Mouse (Mus musculus) lung, embryonic 14.5 days (tissue): ENCODE data around the gene Btn2a2. TPM values are rescaled to one million over a fixed set of nuclear protein-coding genes. Genes with fewer than 3 reads are reported as not detected.

Experiments
- ATAC-seq: fragments of 200-750 bp; cut with Nextera tagmentation; 2 replicates; pipeline ENCODE4 v1.8.0; 2017; ENCODE audit warnings: mild to moderate bottlenecking, moderate TSS enrichment, moderate library complexity; ENCODE audit not compliant: insufficient read depth
- DNase-seq: peaks from one replicate; pipeline ENCODE4 v3.0.0-alpha.2; 2015
- H3K27ac ChIP-seq: fragments of 300-500 bp; sonication (generic); 2 replicates; pipeline ENCODE4 v1.5.1; 2014; ENCODE audit warnings: low read depth, mild to moderate bottlenecking, moderate library complexity
- H3K27me3 ChIP-seq: fragments of 300-500 bp; sonication (generic); 2 replicates; pipeline ENCODE4 v1.6.1; 2014; ENCODE audit warnings: low read length, control low read depth; ENCODE audit not compliant: insufficient read depth
- H3K36me3 ChIP-seq: fragments of 300-500 bp; sonication (generic); 2 replicates; pipeline ENCODE4 v1.6.1; 2014; ENCODE audit warnings: control low read depth; ENCODE audit not compliant: insufficient read depth
- H3K4me1 ChIP-seq: fragments of 300-500 bp; sonication (generic); 2 replicates; pipeline ENCODE4 v1.6.1; 2014; ENCODE audit warnings: antibody characterized with exemption, control low read depth; ENCODE audit not compliant: insufficient read depth
- H3K4me2 ChIP-seq: fragments of 300-500 bp; sonication (generic); 2 replicates; pipeline ENCODE4 v1.6.1; 2014; ENCODE audit warnings: mild to moderate bottlenecking
- H3K4me3 ChIP-seq: fragments of 300-500 bp; sonication (generic); 2 replicates; pipeline ENCODE4 v1.5.1; 2014; ENCODE audit warnings: low read depth, low read length
- H3K9ac ChIP-seq: fragments of 300-500 bp; sonication (generic); 2 replicates; pipeline ENCODE4 v1.6.1; 2014
- H3K9me3 ChIP-seq: fragments of 300-500 bp; sonication (generic); 2 replicates; pipeline ENCODE4 v1.6.1; 2016; ENCODE audit warnings: low read depth, low read length, control low read depth
- CTCF ChIP-seq: IDR thresholded peaks from 2 replicates; pipeline ENCODE4 v1.5.1; 2016; ENCODE audit warnings: antibody characterized with exemption, low read depth
- WGBS: fragments of 180-500 bp; shearing (Covaris S2); extraction: QIAGEN DNeasy Blood & Tissue Kit; methylation state at CpG from one replicate; pipeline ENCODE4 v1.1.7; 2014; 5-methylcytosine and 5-hydroxymethylcytosine counted together
- polyA plus RNA-seq: library from polyadenylated mRNA; unstranded; fragments of >200 nt; fragmentation: Nextera tagmentation; extraction: Ambion mirVana; gene quantifications from 2 replicates; pipeline ENCODE4 v1.2.1, GENCODE M21; 2014

The Btn2a2 gene
- polyA plus RNA-seq, 1 experiment from 2014 or later: 0.63 TPM

DNA sequence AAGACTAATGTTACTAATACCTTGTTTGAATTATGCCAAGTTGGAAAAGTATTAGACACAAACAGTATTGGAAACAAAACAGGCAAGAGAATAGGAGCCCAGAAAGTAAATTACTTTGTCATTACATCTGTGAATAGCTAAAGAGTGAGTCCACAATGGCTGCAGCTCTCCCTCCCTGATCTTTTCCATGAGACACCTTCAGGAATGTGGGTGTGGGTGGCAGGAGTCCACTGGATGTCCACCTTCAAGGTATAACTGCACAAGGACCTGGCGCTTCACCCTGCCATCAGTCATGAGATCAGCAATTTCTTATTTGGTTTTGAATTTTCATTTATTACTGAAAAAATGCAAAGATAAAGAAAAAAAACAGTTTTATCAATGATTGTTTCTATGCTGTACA is 22.4 kb downstream of the Btn2a2 start:
- H3K4me3 ChIP-seq: peak overlapping the region; percentile 55; the same call in 1 of the 2 replicates
- WGBS: 68% methylated on average over 1 of the region's 1 CpGs
- H3K4me2 ChIP-seq: peak overlapping the region; percentile 95
- H3K27me3 ChIP-seq: no peaks in the 10 kb centered on the region
- no peaks in the 10 kb centered on the region for H3K36me3 ChIP-seq
- no peaks in the 10 kb centered on the region for H3K4me1 ChIP-seq
- H3K27ac ChIP-seq: no peak overlapping the region
- no peak for DNase-seq
- ATAC-seq: no peak
- no peak overlapping the region for H3K9ac ChIP-seq
- TF ChIP-seq CTCF: no peak
- no peaks in the 10 kb centered on the region for H3K9me3 ChIP-seq

DNA sequence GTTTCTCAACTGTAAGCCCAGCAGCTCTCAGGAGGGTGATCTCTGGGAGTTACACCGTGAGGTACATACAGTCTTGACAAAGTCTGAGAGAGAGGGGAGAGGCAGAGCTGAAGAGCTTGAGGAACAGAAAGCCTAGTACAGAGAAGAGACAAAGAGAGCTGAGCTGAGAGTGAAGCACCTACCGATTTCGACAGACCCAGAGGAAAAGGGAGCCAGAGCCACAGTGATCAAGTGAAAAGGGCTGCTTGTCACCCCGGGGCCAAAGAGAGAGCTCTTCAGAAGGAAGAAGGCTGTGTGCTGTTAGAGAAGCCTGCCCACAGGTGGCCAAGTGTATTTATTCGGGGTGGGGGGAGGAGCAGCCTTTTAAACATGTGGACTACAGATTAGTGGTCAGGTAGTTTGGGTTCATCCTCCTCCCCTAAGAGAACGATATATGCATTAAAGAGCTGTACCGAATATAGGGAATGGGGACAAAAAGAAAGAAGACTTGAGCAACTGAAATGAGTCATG is 23.0 kb downstream of the Btn2a2 start, which contains the start of gene Btn1a1:
Btn1a1 (minus strand) TSS at position 302 of the 510 bp plus-strand sequence.
- H3K4me2 ChIP-seq: peak within 1 kb of the TSS; percentile 95
- WGBS: 3% methylated on average over 7 of the region's 7 CpGs
- peak; percentile 17; the same call in 1 of the 2 replicates for TF ChIP-seq CTCF
- peak; percentile 25 for DNase-seq
- peak within 1 kb of the TSS; percentile 55 for H3K4me3 ChIP-seq
- no peaks in the 10 kb centered on the region for H3K36me3 ChIP-seq
- no peaks in the 10 kb centered on the region for H3K4me1 ChIP-seq
- H3K27me3 ChIP-seq: no peaks in the 10 kb centered on the region
- no peak within 1 kb of the TSS for H3K27ac ChIP-seq
- ATAC-seq: no peak
- H3K9me3 ChIP-seq: no peaks in the 10 kb centered on the region
- H3K9ac ChIP-seq: peak within 1 kb of the TSS; percentile 58

DNA sequence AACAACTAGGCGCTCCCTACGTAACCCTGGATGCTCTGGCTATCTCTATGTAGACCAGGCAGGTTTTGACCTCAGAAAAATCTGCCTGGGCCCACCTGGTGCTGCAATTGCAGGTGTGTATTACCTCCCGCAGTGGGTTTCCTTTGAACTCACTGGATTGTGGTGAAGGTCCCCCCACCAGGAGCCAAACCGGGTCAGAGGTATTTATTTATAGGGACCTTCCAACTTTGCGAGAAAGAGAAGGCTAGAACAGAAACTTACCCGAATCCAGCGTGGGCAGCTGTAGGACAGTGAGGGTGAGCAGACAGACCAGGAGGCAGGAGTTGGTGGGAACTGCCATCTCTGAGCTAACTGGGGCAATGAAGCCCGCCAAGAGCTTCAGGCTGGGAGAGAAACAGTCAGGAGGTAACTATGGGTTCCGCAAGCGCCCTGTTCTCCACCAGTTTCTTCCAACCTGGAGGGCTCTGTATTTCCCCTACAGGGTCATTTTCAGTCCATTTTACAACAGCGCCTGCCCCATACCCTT is 23.8 kb downstream of the Btn2a2 start:
- Histone ChIP-seq H3K4me2 (peak overlapping the region; percentile 95), H3K36me3 (no peaks in the 10 kb centered on the region), H3K27me3 (no peaks in the 10 kb centered on the region), H3K27ac (no peak overlapping the region), H3K9ac (peak overlapping the region; percentile 58), H3K4me1 (no peaks in the 10 kb centered on the region), H3K9me3 (no peaks in the 10 kb centered on the region), H3K4me3 (peak overlapping the region; percentile 55)
- TF ChIP-seq CTCF: no peak
- DNase-seq (peak; percentile 18), ATAC-seq (no peak)
- WGBS: 3% methylated on average over 11 of the region's 11 CpGs

DNA sequence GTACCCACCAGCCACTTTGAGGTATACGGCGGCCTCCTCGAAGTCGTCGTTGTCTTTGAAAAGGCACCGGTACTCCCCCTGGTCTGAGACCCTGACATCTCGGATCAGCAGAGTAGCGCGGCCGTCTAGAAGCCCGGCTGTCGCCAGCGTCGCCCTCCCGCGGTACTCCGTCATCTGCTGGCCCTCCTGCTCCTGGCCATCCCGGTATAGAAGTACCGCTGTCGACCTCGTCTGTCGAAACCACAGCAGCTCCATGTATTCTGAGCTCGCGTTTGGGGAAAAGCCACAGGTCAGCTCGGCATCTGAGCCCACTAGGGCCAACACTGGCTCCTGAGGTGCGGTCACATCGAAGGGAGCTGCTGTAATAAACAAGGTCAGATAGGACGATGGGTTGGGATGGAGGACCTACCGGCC is 24.4 kb downstream of the Btn2a2 start:
- Histone ChIP-seq H3K27me3 (no peaks in the 10 kb centered on the region), H3K4me2 (peak overlapping the region; percentile 95), H3K36me3 (no peaks in the 10 kb centered on the region), H3K4me3 (peak overlapping the region; percentile 55), H3K4me1 (no peaks in the 10 kb centered on the region), H3K9ac (peak overlapping the region; percentile 58), H3K27ac (no peak overlapping the region), H3K9me3 (no peaks in the 10 kb centered on the region)
- no peak for TF ChIP-seq CTCF
- ATAC-seq (peak; percentile 32), DNase-seq (peak; percentile 61)
- WGBS: 0% methylated on average over 29 of the region's 29 CpGs

GRCm38 (mm10) chr13:23463381-23464223 is 25.1 kb downstream of the Btn2a2 start:
- no peak overlapping the region for H3K27ac ChIP-seq

DNA sequence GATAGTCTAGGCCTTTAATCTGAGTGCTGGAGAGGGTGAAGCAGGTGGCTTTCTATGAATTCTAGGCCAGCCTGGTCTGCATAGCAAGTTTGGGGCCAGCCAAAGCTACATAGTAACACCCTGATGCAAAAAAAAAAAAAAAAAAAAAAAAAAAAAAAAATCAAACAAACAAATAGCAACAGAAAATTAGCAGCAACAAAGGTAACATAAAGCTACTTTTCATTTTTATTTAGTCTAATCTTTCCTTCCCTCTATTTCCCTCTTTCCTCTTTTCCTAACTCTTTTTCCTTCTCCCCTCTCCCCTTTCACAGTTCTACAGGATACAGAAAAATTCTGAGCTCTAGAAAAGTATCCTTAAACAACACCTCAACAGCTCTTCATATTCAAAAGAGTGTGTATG is 26.0 kb downstream of the Btn2a2 start:
- Histone ChIP-seq H3K27ac (no peak overlapping the region), H3K9ac (no peak overlapping the region), H3K4me2 (no peak overlapping the region), H3K4me1 (no peaks in the 10 kb centered on the region), H3K4me3 (no peak overlapping the region), H3K36me3 (no peaks in the 10 kb centered on the region), H3K9me3 (no peaks in the 10 kb centered on the region), H3K27me3 (no peaks in the 10 kb centered on the region)
- no peak for DNase-seq
- ATAC-seq: no peak
- no peak for TF ChIP-seq CTCF

More at GRCm38 (mm10) chr13:23463381-23464223, 25.1 kb downstream of the Btn2a2 start:
- Histone ChIP-seq H3K27me3 (no peaks in the 10 kb centered on the region), H3K4me3 (peak overlapping the region; percentile 55), H3K9me3 (no peaks in the 10 kb centered on the region), H3K4me2 (peak overlapping the region; percentile 95), H3K9ac (peak overlapping the region; percentile 58), H3K4me1 (no peaks in the 10 kb centered on the region), H3K36me3 (no peaks in the 10 kb centered on the region)
- ATAC-seq (peak; percentile 64), DNase-seq (peak; percentile 94)
- TF ChIP-seq CTCF: no peak
- WGBS: under 1% methylated on average over 21 of the region's 21 CpGs

DNA sequence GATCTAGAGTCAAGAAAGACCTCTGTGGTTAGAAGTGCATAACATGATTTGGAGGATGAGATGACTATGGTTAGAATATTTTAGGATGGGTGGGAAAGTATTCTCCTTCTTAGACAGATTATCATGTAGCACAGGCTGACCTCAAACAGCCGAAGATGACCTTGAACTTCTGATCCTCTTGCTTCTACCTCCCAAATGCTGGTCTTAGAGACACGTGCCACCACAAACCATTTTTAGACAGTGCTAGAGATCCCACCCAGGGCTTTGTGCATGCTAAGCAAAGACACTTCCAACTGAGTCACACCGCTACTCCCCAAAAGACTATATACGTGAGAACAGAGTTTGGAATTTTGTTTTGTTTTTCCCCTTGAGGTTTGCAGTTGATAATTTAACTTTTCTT is 26.6 kb downstream of the Btn2a2 start:
- Histone ChIP-seq H3K9me3 (no peaks in the 10 kb centered on the region), H3K4me3 (no peak overlapping the region), H3K27ac (no peak overlapping the region), H3K9ac (no peak overlapping the region), H3K4me2 (no peak overlapping the region), H3K27me3 (no peaks in the 10 kb centered on the region), H3K4me1 (no peaks in the 10 kb centered on the region), H3K36me3 (no peaks in the 10 kb centered on the region)
- TF ChIP-seq CTCF: no peak
- DNase-seq (no peak), ATAC-seq (no peak)
- 86% methylated on average over 4 of the region's 4 CpGs for WGBS
